Mouse (Mus musculus): ENCODE data around the gene Itga1. TPM values are rescaled to one million over a fixed set of nuclear protein-coding genes. Genes with fewer than 3 reads are reported as not detected.

The Itga1 gene
- polyA plus RNA-seq, 1 experiment from 2014 or later: 3.8 TPM

GRCm38 (mm10) chr13:115003444-115004053 is 98.2 kb downstream of the Itga1 start:
- no peak overlapping the region for H3K27ac ChIP-seq
- ATAC-seq (ENCODE audit: insufficient number of reproducible peaks, insufficient read depth, low FRiP score, low TSS enrichment): no peak
- no peaks in the 10 kb centered on the region for H3K36me3 ChIP-seq
- no peaks in the 10 kb centered on the region for H3K27me3 ChIP-seq
- H3K9me3 ChIP-seq: no peaks in the 10 kb centered on the region
- WGBS: 52% methylated on average over 6 of the region's 7 CpGs
- H3K4me1 ChIP-seq: no peaks in the 10 kb centered on the region
- no peak overlapping the region for H3K4me2 ChIP-seq (replicated peaks)
- H3K4me3 ChIP-seq: no peak overlapping the region
- no peak overlapping the region for H3K9ac ChIP-seq

- no peak overlapping the region for H3K9ac ChIP-seq
Measured at GRCm38 (mm10) chr13:115002837-115003236, 98.9 kb downstream of the Itga1 start.

GRCm38 (mm10) chr13:115002155-115002554 is 99.6 kb downstream of the Itga1 start:
- Histone ChIP-seq H3K27ac (no peak overlapping the region), H3K4me2 (replicated peaks) (no peak overlapping the region), H3K4me1 (no peaks in the 10 kb centered on the region), H3K36me3 (no peaks in the 10 kb centered on the region), H3K4me3 (no peak overlapping the region), H3K27me3 (no peaks in the 10 kb centered on the region), H3K9ac (no peak overlapping the region), H3K9me3 (no peaks in the 10 kb centered on the region)
- no peak for ATAC-seq (ENCODE audit: insufficient number of reproducible peaks, insufficient read depth, low FRiP score, low TSS enrichment)
- 85% methylated on average over 5 of the region's 5 CpGs for WGBS

More at GRCm38 (mm10) chr13:115002837-115003236, 98.9 kb downstream of the Itga1 start:
- 75% methylated on average over 3 of the region's 3 CpGs for WGBS
- H3K27ac ChIP-seq: no peak overlapping the region
- no peaks in the 10 kb centered on the region for H3K36me3 ChIP-seq
- no peaks in the 10 kb centered on the region for H3K4me1 ChIP-seq
- ATAC-seq (ENCODE audit: insufficient number of reproducible peaks, insufficient read depth, low FRiP score, low TSS enrichment): no peak
- H3K4me3 ChIP-seq: no peak overlapping the region
- no peaks in the 10 kb centered on the region for H3K9me3 ChIP-seq
- H3K4me2 ChIP-seq (replicated peaks): no peak overlapping the region
- no peaks in the 10 kb centered on the region for H3K27me3 ChIP-seq

DNA sequence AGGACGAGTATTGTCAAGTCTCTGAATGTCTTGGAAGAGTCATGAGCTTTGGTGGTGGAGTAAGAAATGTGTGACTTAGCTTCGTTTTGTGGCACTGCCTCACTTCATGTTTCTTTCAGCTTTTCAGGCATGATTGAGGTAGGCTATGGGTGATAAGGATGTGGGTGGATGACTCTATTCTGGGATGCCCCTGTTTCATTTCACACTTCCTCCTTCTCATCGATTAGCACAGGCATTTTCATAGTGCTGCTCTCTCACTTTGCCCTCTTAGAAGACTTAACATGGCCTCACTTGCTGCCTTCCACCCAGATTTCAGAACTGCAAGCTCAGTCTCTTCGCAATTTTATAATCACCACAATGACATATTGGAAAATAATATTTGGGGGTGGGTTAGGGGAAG is 102.2 kb downstream of the Itga1 start:
- no peak overlapping the region for H3K9ac ChIP-seq
- H3K4me3 ChIP-seq: no peak overlapping the region
- H3K4me1 ChIP-seq: no peaks in the 10 kb centered on the region
- H3K27me3 ChIP-seq: no peaks in the 10 kb centered on the region
- WGBS: 75% methylated on average over 4 of the region's 4 CpGs
- H3K36me3 ChIP-seq: no peaks in the 10 kb centered on the region
- no peak for ATAC-seq (ENCODE audit: insufficient number of reproducible peaks, insufficient read depth, low FRiP score, low TSS enrichment)
- no peak overlapping the region for H3K27ac ChIP-seq
- no peaks in the 10 kb centered on the region for H3K9me3 ChIP-seq
- no peak overlapping the region for H3K4me2 ChIP-seq (replicated peaks)

DNA sequence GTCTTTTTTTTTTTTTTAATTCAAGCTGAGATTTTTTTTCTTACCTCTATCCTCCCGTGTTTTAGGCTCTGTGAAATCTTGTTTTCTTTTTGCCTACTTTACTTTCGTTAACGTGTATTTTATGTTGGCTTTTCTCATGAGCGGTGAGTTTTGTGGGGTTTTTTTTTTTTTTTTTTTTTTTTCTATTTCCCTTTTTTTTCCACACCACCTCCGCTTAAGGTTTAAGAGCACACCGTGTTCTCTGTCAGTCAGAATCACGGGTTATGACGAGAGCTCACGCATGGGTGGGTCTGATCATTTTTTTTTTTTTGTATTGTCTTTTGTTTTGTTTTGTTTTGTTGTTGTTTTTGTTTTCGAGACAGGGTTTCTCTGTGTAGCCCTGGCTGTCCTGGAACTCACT is 103.7 kb downstream of the Itga1 start:
- no peak overlapping the region for H3K4me3 ChIP-seq
- ATAC-seq (ENCODE audit: insufficient number of reproducible peaks, insufficient read depth, low FRiP score, low TSS enrichment): no peak
- WGBS: 95% methylated on average over 10 of the region's 10 CpGs
- H3K9ac ChIP-seq: no peak overlapping the region
- no peak overlapping the region for H3K27ac ChIP-seq
- no peak overlapping the region for H3K4me2 ChIP-seq (replicated peaks)
- H3K27me3 ChIP-seq: no peaks in the 10 kb centered on the region
- H3K4me1 ChIP-seq: no peaks in the 10 kb centered on the region
- no peaks in the 10 kb centered on the region for H3K36me3 ChIP-seq
- H3K9me3 ChIP-seq: no peaks in the 10 kb centered on the region

DNA sequence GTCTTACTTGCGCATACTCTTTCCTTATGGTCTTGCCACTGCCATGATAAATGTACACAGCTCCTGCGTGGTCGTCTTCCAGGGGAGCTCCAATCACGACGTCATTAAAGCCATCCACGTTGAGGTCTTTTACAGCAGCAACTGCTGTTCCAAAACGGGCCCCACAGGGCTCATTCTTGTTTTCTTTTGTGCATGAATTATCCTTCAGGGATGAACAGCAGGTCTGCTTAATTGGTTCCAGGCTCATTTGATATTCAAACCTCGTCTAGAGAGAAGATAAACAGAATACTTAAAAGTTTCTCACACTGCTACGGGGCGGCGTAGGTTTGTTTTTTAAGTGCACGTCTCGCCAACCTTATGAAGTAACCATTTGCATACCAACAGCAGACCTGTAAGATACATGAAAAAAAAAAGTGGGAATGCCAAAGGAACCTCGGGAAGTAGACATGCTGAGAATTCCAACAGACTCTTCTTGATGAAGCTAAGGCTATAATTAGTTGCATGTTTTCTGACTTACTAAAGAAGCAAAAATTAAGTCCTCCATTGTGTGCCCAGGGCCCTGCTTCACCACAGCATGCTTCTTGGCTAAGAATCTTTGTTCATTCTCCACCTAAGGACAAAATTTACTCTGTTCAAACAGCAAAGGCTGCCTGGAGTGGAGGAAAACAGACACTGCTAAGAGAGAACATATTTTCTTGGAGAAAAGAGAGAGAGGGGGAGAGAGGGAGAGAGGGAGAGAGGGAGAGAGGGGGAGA is 109.3 kb downstream of the Itga1 start:
- H3K9me3 ChIP-seq: no peaks in the 10 kb centered on the region
- no peaks in the 10 kb centered on the region for H3K4me1 ChIP-seq
- H3K36me3 ChIP-seq: no peaks in the 10 kb centered on the region
- H3K27ac ChIP-seq: no peak overlapping the region
- ATAC-seq (ENCODE audit: insufficient number of reproducible peaks, insufficient read depth, low FRiP score, low TSS enrichment): no peak
- whole genome bisulfite sequencing: 27% methylated on average over 14 of the region's 14 CpGs
- no peak overlapping the region for H3K9ac ChIP-seq
- peak overlapping the region; percentile 7; the same call in 1 of the 2 replicates for H3K4me2 ChIP-seq (replicated peaks)
- no peaks in the 10 kb centered on the region for H3K27me3 ChIP-seq
- no peak overlapping the region for H3K4me3 ChIP-seq

GRCm38 (mm10) chr13:114987668-114988067 is 114.1 kb downstream of the Itga1 start:
- WGBS: 63% methylated on average over 6 of the region's 6 CpGs
- no peak overlapping the region for H3K4me2 ChIP-seq (replicated peaks)
- no peaks in the 10 kb centered on the region for H3K36me3 ChIP-seq
- no peak overlapping the region for H3K27ac ChIP-seq
- no peaks in the 10 kb centered on the region for H3K27me3 ChIP-seq
- ATAC-seq (ENCODE audit: insufficient number of reproducible peaks, insufficient read depth, low FRiP score, low TSS enrichment): no peak
- H3K9ac ChIP-seq: no peak overlapping the region
- H3K4me3 ChIP-seq: no peak overlapping the region
- no peaks in the 10 kb centered on the region for H3K9me3 ChIP-seq
- no peaks in the 10 kb centered on the region for H3K4me1 ChIP-seq

- Histone ChIP-seq H3K4me3 (no peak overlapping the region), H3K36me3 (no peaks in the 10 kb centered on the region), H3K9me3 (no peaks in the 10 kb centered on the region), H3K4me2 (replicated peaks) (no peak overlapping the region), H3K27me3 (no peaks in the 10 kb centered on the region), H3K4me1 (no peaks in the 10 kb centered on the region), H3K27ac (no peak overlapping the region), H3K9ac (no peak overlapping the region)
- ATAC-seq (ENCODE audit: insufficient number of reproducible peaks, insufficient read depth, low FRiP score, low TSS enrichment): no peak
- WGBS: 73% methylated on average over 2 of the region's 2 CpGs
Measured at GRCm38 (mm10) chr13:114987161-114987560, 114.6 kb downstream of the Itga1 start.

DNA sequence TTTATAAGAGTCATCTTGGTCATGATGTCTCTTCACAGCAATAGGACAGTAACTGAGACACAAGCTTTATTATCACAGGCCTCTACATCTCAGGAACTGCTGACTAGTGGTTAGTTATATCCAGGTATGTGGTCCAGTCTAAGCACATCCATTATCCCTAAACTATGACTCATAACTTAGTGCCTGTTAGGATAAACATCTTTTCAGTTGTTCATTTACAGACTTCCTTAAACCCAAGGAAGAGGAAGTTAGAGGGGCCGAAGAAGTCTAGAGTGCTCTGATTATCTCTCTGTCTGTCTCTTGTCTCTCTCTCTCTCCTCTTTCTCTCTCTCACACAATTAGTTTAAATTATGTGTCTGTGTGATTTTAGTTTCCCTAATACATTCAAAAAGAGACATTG is 117.1 kb downstream of the Itga1 start:
- H3K4me3 ChIP-seq: no peak overlapping the region
- H3K27me3 ChIP-seq: no peaks in the 10 kb centered on the region
- no peak overlapping the region for H3K4me2 ChIP-seq (replicated peaks)
- H3K36me3 ChIP-seq: no peaks in the 10 kb centered on the region
- no peak for ATAC-seq (ENCODE audit: insufficient number of reproducible peaks, insufficient read depth, low FRiP score, low TSS enrichment)
- no peak overlapping the region for H3K9ac ChIP-seq
- no peaks in the 10 kb centered on the region for H3K4me1 ChIP-seq
- 95% methylated on average over 1 of the region's 1 CpGs for WGBS
- H3K9me3 ChIP-seq: no peaks in the 10 kb centered on the region
- no peak overlapping the region for H3K27ac ChIP-seq

DNA sequence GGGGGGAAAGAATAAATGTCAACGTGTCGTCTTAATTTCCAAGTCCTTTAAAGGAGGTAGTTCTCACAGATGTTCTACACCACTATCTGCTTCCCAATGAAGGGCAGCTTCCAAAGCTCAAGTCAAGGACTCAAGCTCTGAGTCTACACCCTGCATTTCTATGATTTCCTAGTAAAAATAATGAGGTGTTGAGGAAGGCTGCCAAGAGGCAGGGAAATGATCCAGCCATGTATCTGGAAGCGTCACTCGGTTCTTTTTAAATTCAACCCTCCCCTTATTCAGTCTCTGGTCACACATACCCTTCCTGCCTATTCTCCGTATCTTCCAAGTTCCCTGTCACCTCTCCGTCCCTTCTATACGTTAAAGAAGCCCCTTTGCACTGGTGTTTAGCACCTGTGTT is 118.6 kb downstream of the Itga1 start:
- H3K27ac ChIP-seq: no peak overlapping the region

GRCm38 (mm10) chr13:114980831-114981419 is 120.8 kb downstream of the Itga1 start:
- WGBS: 44% methylated on average over 10 of the region's 10 CpGs
- no peaks in the 10 kb centered on the region for H3K9me3 ChIP-seq
- no peak overlapping the region for H3K9ac ChIP-seq
- no peaks in the 10 kb centered on the region for H3K4me1 ChIP-seq
- ATAC-seq (ENCODE audit: insufficient number of reproducible peaks, insufficient read depth, low FRiP score, low TSS enrichment): no peak
- no peak overlapping the region for H3K4me3 ChIP-seq
- H3K27me3 ChIP-seq: no peaks in the 10 kb centered on the region
- no peak overlapping the region for H3K27ac ChIP-seq
- H3K36me3 ChIP-seq: no peaks in the 10 kb centered on the region
- no peak overlapping the region for H3K4me2 ChIP-seq (replicated peaks)

More for the DNA sequence above, 118.6 kb downstream of the Itga1 start:
- no peaks in the 10 kb centered on the region for H3K27me3 ChIP-seq
- H3K4me1 ChIP-seq: no peaks in the 10 kb centered on the region
- no peak overlapping the region for H3K9ac ChIP-seq
- H3K36me3 ChIP-seq: no peaks in the 10 kb centered on the region
- H3K4me2 ChIP-seq (replicated peaks): no peak overlapping the region
- no peak for ATAC-seq (ENCODE audit: insufficient number of reproducible peaks, insufficient read depth, low FRiP score, low TSS enrichment)
- no peak overlapping the region for H3K4me3 ChIP-seq
- no peaks in the 10 kb centered on the region for H3K9me3 ChIP-seq
- WGBS: 88% methylated on average over 7 of the region's 7 CpGs

- Histone ChIP-seq H3K27me3 (no peaks in the 10 kb centered on the region), H3K9ac (no peak overlapping the region), H3K4me2 (replicated peaks) (no peak overlapping the region), H3K9me3 (no peaks in the 10 kb centered on the region), H3K4me3 (no peak overlapping the region), H3K4me1 (no peaks in the 10 kb centered on the region), H3K27ac (no peak overlapping the region), H3K36me3 (no peaks in the 10 kb centered on the region)
- no peak for ATAC-seq (ENCODE audit: insufficient number of reproducible peaks, insufficient read depth, low FRiP score, low TSS enrichment)
- WGBS: 69% methylated on average over 6 of the region's 6 CpGs
Measured at GRCm38 (mm10) chr13:114974484-114975042, 127.2 kb downstream of the Itga1 start.
